Mouse (Mus musculus): Measurements from ENCODE around the gene Med27.

Gene Med27

GRCm38 (mm10) chr2:29438530-29438862, 91.9 kb downstream of the Med27 start:
- DNase-seq: peak; percentile 23 to 42

DNA sequence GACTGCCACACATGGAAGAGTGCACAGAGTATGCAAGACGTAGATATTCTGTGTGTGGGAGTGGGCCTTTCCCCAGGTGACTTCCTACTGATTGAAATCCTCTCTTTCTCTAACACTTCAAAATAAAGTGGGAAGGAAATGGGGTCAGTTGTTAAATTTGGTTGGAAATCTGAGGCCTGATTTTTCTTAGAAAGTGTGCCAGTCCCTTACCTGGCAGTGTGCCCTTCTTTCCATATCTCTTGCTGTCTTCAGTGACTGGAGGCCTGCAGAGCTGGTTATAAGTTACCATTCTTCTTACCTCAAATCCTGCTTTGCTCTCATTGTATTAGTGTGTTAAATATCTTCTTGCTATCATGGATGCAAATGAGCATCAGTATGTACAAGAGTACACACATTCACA, 92.4 kb downstream of the Med27 start:
- DNase-seq: no peak

DNA sequence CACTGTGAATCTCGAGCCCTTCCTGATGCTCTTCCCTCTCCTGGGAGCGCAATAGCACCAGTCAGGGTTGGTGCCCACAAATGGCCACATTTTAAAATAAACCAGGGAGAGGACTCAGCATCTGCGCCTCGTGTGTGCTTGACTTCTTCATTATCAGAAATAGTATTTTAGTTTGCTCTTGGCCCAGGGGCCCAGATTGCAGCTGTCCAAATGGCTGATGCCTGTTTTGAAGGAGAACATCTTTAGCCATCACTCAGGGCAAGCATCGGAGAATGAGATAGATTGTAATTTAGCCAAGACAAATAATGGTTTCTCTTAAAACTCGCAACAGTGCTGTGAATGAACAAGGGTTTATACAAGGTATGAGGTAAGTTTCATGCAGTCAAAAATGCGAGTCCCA, 92.8 kb downstream of the Med27 start:
- DNase-seq: no peak

- no peak for DNase-seq
These were observed 93.4 kb downstream of the Med27 start for GRCm38 (mm10) chr2:29439857-29440502.

DNA sequence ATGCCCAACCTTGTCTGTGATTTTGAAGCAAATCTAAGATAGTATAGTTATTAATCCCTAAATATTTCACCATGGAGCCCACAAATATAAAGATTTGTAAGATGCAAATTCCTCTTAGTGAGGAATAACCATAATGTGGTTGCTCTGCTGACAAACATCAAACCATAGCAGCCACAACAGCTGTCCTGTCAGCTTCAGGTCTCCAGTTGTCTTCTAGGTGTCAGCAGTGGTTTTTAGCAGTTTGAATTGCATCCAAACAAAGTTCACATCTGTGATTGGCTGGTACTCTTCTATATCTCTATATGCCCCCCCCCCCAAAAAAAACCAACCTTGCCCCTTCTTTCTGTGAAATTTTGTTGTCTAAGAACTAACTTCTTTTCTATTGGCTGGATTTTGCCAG, 95.7 kb downstream of the Med27 start:
- no peak for DNase-seq

DNA sequence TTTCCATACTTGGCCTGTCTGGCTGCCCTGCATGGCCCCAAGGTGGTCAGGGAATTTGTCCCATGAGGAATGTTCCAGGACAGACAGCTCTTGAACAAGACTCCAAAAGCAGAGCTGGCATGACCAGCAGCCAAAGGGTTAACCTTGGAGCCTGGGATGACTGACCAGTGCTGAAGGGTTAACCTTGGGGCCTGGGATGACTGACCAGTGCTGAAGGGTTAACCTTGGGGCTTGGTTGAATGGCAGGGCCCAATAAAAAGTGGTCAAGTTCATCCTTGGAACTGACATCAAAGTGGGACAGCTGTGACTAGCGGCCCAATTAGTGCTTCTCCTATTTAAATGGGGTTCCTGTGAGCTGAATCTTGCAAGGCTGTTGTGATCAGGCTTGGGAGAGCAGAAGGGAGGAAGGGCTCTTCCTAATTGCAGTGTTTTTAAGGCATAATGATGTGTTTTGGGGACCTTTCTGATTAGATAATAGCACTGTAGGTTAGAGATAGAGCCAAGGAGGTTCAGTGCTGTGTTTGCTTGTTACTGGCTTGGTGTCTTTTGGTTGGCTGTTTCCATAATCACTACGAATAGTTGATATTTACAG, 97.1 kb downstream of the Med27 start:
- no peak for DNase-seq

DNA sequence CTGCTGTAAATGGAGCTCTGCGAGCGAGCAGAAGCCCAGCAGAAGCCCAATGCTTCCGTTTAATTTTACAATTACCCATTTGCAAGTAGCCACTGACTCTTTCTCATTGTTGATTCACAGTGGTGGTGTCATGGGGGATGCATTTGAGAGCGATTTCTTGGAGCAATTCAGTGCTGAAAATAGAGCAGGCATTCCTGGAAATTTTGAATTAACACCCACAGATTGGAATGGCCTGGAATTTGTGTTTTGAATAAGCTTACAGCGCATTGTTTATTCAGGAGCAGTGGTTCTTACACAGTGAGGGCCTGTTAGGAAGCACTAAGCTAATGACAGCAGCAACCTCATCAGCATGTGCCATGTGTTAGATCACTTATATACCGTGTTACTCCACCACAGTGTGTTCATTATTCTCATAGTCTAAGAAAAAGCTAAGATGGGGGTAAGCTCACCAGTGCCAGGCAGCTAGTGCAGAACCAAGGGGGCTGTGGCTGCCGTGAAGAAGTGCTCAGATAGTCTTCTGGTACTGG, 101.9 kb downstream of the Med27 start:
- DNase-seq: no peak

GRCm38 (mm10) chr2:29451368-29451999, 104.9 kb downstream of the Med27 start:
- DNase-seq: no peak

GRCm38 (mm10) chr2:29453376-29453775, 106.8 kb downstream of the Med27 start:
- no peak for DNase-seq

DNA sequence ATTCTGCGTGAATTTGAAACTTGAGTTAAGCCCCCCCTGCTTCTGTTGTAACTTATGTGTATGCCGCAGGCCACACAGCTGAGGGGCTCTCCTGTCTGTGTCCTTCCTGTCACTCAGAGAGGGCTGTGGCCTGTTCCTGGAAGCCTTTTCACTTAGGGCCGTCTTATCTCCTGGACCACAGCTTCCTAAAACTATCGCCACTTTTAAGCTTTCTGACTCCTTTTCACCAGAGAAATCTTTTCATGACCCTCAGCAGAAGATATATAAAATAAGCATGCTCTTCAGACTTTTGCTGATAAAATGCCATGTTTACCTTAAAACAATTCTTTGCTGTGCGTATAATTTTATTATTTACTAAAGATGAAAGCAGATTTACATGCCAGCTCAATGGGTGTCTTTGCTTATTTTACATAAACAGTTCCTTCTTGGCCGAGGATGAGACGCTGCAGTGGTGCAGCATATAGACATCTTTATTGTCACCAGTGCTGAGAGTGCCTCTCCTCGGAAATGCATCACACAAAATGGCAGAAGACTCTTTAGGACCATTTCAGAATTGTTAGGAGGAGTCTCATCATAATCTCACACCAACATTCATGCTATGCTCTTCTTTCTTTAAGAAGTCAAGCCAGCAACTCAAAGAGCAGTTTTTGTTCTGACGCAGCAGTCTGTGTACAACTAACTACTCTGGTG, 110.2 kb downstream of the Med27 start:
- DNase-seq: no peak

- DNase-seq: no peak
These were observed 111.1 kb downstream of the Med27 start for GRCm38 (mm10) chr2:29457677-29458076.

- no peak for DNase-seq
These were observed 111.8 kb downstream of the Med27 start for GRCm38 (mm10) chr2:29458346-29458950.

DNA sequence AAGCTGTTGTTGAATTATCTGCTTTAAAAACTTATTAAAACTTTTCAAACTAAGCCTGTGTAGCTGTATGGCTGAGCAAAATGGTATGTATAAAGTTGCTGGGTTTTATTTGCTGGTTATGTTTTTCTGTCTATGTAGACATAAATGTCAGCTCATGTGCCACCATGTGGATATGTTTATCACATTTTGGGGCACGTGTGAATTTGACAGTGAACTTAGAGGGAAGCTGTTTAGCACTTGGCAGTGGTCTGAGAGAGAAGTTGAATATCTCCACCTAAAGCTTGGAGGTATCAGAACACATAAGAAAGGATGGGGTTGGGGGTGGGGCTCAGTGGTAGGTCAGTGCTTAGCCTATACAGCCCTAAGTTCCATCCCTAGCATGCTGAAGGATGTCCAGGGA, 113.0 kb downstream of the Med27 start:
- DNase-seq: no peak

GRCm38 (mm10) chr2:29461841-29462240, 115.2 kb downstream of the Med27 start:
- DNase-seq: no peak

GRCm38 (mm10) chr2:29463039-29463585, 116.5 kb downstream of the Med27 start:
- DNase-seq: peak; percentile 26 to 31

DNA sequence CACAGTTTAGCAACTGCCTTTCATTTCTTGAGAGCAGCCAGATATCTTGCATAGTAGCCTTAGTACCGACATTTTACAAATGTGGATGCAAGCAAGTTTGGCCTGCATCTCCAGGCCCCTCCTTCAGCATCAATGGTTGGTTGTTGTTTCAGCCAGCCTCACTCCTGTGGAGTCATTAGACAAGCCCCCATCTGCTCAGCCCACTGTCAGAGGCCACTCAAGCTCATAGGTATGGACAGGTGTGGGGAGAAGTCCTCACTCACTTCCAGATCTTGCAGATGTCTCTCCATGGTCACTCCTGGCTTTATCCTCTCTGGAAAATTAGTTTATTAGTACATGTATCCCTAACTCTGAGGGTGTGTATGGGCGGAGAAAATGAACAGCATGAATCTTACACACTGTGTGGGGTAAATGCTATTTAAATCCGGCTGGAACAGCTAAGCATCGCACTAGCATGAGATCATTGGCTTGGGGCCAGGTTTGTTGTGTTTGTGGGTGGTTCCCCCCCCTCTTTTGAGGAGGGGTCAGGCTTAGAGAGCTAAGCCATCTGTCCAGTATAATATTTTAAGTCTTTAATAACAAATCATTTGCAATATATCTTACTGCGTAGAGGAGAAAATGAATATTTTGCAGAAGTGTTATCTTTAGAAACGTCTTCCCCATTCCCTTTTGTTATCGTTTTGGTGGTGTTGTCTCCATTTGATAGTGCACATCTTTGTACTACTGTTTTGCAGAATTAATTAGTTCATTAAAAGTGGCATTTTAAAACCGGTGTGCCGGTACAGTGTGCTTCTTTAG, 118.4 kb downstream of the Med27 start:
- DNase-seq: no peak

- no peak for DNase-seq
These were observed 119.1 kb downstream of the Med27 start for GRCm38 (mm10) chr2:29465649-29466137.

DNA sequence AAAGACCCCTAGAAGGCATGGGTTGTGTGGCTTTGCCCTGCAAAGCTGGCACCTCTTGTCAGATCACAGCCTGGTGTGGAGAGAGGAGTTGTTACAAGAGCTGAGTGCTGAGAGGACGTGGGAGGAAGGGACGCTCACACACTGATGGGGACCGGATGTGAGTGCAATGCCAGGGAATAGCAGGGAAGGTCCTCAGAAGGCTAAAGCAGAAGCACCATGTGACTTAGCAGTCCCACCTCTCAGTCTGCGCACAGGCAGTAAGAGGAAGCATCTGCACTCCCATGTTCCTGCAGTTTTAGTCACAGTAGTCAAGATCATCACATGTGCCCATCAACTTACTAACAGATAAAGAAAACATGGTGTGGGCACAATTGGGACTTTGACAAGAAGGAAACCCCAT, 119.8 kb downstream of the Med27 start:
- no peak for DNase-seq

- DNase-seq: no peak
These were observed 121.9 kb downstream of the Med27 start for GRCm38 (mm10) chr2:29468517-29468936.

DNA sequence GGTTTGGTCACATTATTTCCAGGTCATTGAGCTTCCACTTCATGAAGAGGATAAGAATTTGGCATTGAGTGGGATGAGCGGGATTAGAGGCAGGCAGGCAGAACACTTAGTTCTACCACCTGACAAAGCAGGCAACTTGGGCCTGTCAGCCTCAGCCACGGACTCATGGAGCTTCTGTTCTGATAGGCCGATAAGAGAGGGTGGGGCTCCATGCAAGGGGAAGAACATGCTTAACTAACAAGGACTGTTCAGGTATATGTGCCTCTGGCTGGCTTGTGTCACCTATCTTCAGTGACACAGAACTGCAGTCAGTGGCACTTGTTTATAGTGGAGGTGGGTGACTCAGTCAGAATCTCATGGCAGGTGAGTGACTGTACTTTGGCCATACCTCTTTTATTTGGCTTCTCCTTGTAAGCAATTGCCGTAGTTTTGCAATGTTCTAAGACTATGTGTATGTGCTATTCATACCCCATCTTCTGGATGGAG, 126.4 kb downstream of the Med27 start:
- no peak for DNase-seq

GRCm38 (mm10) chr2:29473907-29474306, 127.3 kb downstream of the Med27 start:
- no peak for DNase-seq

- no peak for DNase-seq
These were observed 130.1 kb downstream of the Med27 start for GRCm38 (mm10) chr2:29476702-29477101.

Data from kidney, adult 8-10 months (tissue).